Mouse (Mus musculus) forebrain, embryonic 14.5 days (tissue): Measurements from ENCODE around the gene Rcan1. TPM values are rescaled to one million over a fixed set of nuclear protein-coding genes. Genes with fewer than 3 reads are reported as not detected.
A peak's percentile ranks its signal among the peaks of the same experiment; 100 is the strongest.

Source experiments
- ATAC-seq: fragments of 200-750 bp; cut with Nextera tagmentation; 2 replicates; pipeline ENCODE4 v1.8.0; 2017; ENCODE audit warnings: mild to moderate bottlenecking, moderate library complexity
- DNase-seq: peaks from one replicate; pipeline ENCODE4 v3.0.0-alpha.2; 2015; ENCODE audit warnings: low spot score
- H3K27ac ChIP-seq: fragments of 300-500 bp; sonication (generic); 2 replicates; pipeline ENCODE4 v1.5.1; 2014; ENCODE audit warnings: low read depth, mild to moderate bottlenecking, control low read depth, low read length, moderate library complexity
- H3K27me3 ChIP-seq: fragments of 300-500 bp; sonication (generic); replicated peaks from 2 replicates; pipeline ENCODE4 v1.6.1; 2014; ENCODE audit warnings: low read length, control low read depth, mixed read lengths; ENCODE audit not compliant: control insufficient read depth, insufficient read depth
- H3K36me3 ChIP-seq: fragments of 300-500 bp; sonication (generic); 2 replicates; pipeline ENCODE4 v1.6.1; 2014; ENCODE audit warnings: low read length, control low read depth; ENCODE audit not compliant: control insufficient read depth, insufficient read depth
- H3K4me1 ChIP-seq: fragments of 300-500 bp; sonication (generic); 2 replicates; pipeline ENCODE4 v1.6.1; 2014; ENCODE audit warnings: antibody characterized with exemption, low read length, control low read depth; ENCODE audit not compliant: control insufficient read depth, insufficient read depth
- H3K4me2 ChIP-seq: fragments of 300-500 bp; sonication (generic); 2 replicates; pipeline ENCODE4 v1.6.1; 2014; ENCODE audit warnings: mild to moderate bottlenecking, control low read depth, low read length
- H3K4me3 ChIP-seq: fragments of 300-500 bp; sonication (generic); 2 replicates; pipeline ENCODE4 v1.5.1; 2014; ENCODE audit warnings: low read depth, low read length, control low read depth
- H3K9ac ChIP-seq: fragments of 300-500 bp; sonication (generic); 2 replicates; pipeline ENCODE4 v1.6.1; 2014; ENCODE audit warnings: mild to moderate bottlenecking, low read length, control low read depth, moderate library complexity
- H3K9me3 ChIP-seq: fragments of 300-500 bp; sonication (generic); replicated peaks from 2 replicates; pipeline ENCODE4 v1.6.1; 2016; ENCODE audit warnings: low read length, control low read depth, mixed read lengths; ENCODE audit not compliant: control insufficient read depth
- WGBS: fragments of 180-500 bp; shearing (Covaris S2); extraction: QIAGEN DNeasy Blood & Tissue Kit; methylation state at CpG from one replicate; pipeline ENCODE4 v1.1.7; 2014; 5-methylcytosine and 5-hydroxymethylcytosine counted together
- polyA plus RNA-seq: library from polyadenylated mRNA; unstranded; fragments of >200 nt; fragmentation: Nextera tagmentation; extraction: Ambion mirVana; gene quantifications from 2 replicates; pipeline ENCODE4 v1.2.1, GENCODE M21; 2014

Rcan1 gene
- polyA plus RNA-seq, 1 experiment from 2014 or later = 46.3 TPM

DNA sequence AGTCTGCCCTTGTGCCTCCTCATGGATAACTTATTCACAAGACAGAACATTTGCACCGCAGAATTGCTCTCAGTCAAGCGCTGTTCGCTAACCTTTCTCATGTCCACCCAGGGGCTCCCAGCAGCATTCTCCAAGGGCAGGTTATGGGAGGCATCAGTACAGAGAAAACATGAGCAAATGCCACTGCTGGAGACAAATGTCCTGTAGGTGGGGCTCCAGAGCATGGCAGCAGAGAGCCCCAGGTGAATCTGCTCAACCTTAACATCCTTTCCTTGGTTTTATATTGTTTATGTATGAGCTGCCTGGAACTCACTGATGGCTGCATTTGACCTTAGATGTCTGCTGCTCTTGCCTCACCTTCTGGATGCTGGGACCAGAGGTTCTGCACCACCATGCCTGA lies 76.9 kb downstream of the Rcan1 start:
- Histone ChIP-seq H3K27me3 (no peaks in the 10 kb centered on the region), H3K4me3 (no peak overlapping the region), H3K9me3 (no peaks in the 10 kb centered on the region), H3K4me1 (peaks cover 3% of the 10 kb centered on the region), H3K27ac (no peak overlapping the region), H3K4me2 (no peak overlapping the region), H3K9ac (no peak overlapping the region), H3K36me3 (peaks cover 49% of the 10 kb centered on the region)
- no peak for DNase-seq
- no peak for ATAC-seq
- 98% methylated on average over 3 of the region's 3 CpGs for WGBS

DNA sequence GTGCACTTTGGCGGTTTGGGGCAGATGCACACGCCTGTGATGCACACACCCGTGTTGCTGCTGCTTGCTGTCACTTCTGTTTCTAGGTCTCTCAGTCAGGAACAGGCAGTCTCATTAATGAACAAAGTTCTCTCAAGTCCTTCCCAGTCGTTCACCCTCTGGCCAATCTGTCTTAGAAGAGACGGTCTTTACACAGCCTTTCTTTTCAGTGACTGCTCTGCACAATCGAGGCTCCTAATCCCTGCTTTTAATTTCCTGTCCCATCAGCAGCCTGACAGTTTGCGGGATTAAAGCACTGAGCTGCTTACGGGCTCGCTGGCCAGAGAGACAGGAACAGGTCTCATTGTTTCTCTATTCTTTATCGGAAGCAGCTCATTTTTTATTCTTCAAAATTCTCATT lies 83.0 kb downstream of the Rcan1 start:
- no peak overlapping the region for H3K4me2 ChIP-seq
- no peak overlapping the region for H3K9ac ChIP-seq
- no peak overlapping the region for H3K4me3 ChIP-seq
- H3K27me3 ChIP-seq = no peaks in the 10 kb centered on the region
- 14% methylated on average over 10 of the region's 10 CpGs for WGBS
- ATAC-seq = no peak
- peaks cover 13% of the 10 kb centered on the region for H3K36me3 ChIP-seq
- peaks cover under 1% of the 10 kb centered on the region; the same call in 1 of the 2 replicates for H3K4me1 ChIP-seq
- no peak overlapping the region for H3K27ac ChIP-seq
- DNase-seq = no peak
- H3K9me3 ChIP-seq = no peaks in the 10 kb centered on the region

DNA sequence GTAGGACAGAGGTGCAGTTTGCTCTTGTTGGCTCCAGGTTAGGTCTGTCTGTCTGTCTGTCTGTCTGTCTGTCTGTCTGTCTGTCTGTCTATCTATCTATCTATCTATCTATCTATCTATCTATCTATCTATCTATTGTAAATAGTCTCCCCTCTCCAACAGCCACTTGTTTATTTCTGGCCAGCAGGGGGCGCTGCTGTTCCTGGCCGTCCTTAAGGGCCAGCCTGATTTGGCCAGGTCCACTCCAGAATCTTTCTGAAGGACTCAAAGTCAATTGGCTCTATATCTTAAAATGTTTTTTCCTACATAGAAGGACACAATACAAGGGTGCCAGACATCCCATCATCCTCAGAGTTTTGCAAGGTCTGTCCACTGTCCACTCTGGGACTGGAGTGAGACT lies 85.6 kb downstream of the Rcan1 start:
- H3K4me2 ChIP-seq = no peak overlapping the region
- no peak overlapping the region for H3K4me3 ChIP-seq
- peaks cover 3% of the 10 kb centered on the region; the same call in 1 of the 2 replicates for H3K4me1 ChIP-seq
- 4% methylated on average over 2 of the region's 2 CpGs for whole genome bisulfite sequencing
- no peaks in the 10 kb centered on the region for H3K9me3 ChIP-seq
- ATAC-seq (no peak), DNase-seq (no peak)
- no peak overlapping the region for H3K27ac ChIP-seq
- no peak overlapping the region for H3K9ac ChIP-seq
- no peaks in the 10 kb centered on the region for H3K36me3 ChIP-seq
- no peaks in the 10 kb centered on the region for H3K27me3 ChIP-seq

DNA sequence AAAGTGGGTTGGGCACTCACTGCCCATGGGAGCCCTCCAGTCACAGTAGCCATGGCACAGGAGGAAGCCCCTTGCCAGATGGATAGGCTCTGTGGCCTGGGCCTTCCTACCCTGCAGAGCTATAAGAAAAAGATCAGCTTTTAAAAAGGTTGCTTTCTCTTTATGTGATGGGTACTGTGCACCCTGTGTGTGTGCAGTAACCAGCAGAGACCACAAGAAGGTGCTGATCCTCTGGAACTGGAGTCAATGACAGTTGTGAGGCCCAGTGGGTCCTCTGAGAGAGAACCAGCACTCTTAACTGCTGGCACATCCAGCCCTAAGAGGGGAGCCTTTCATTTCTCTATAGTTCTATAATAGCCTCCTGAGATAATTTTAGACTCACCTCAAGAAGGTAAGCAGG lies 87.3 kb downstream of the Rcan1 start:
- no peak for DNase-seq
- no peak overlapping the region for H3K27ac ChIP-seq
- H3K4me1 ChIP-seq = peaks cover 3% of the 10 kb centered on the region; the same call in 1 of the 2 replicates
- no peaks in the 10 kb centered on the region for H3K36me3 ChIP-seq
- no peak overlapping the region for H3K4me2 ChIP-seq
- no peak for ATAC-seq
- no peaks in the 10 kb centered on the region for H3K27me3 ChIP-seq
- H3K9ac ChIP-seq = no peak overlapping the region
- no peaks in the 10 kb centered on the region for H3K9me3 ChIP-seq
- H3K4me3 ChIP-seq = no peak overlapping the region

DNA sequence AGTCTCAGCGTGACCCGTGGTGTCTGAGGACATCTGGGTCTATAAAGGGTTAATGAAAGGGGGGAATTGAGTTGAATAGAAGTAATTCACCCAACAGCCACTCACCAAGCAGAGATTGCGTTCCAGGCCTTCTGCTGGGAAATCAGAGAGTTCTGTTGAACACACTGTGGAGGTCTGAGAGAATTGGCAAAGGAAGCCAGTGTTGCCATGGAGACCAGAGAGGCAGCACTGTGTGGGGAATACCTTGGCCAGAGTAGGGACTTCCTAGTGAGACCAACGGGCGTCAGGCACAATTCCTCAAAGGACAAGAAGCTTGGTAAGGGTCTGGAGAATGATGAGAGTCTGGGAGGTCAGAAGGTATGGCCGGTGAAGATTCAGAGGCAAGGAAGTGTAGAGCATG lies 88.2 kb downstream of the Rcan1 start:
- no peak overlapping the region for H3K4me3 ChIP-seq
- H3K27me3 ChIP-seq = no peaks in the 10 kb centered on the region
- no peaks in the 10 kb centered on the region for H3K9me3 ChIP-seq
- no peaks in the 10 kb centered on the region for H3K36me3 ChIP-seq
- ATAC-seq (peak; percentile 69), DNase-seq (peak; percentile 70)
- H3K4me2 ChIP-seq = no peak overlapping the region
- 27% methylated on average over 6 of the region's 6 CpGs for WGBS
- peaks cover 3% of the 10 kb centered on the region; the same call in 1 of the 2 replicates for H3K4me1 ChIP-seq
- no peak overlapping the region for H3K27ac ChIP-seq
- H3K9ac ChIP-seq = no peak overlapping the region

DNA sequence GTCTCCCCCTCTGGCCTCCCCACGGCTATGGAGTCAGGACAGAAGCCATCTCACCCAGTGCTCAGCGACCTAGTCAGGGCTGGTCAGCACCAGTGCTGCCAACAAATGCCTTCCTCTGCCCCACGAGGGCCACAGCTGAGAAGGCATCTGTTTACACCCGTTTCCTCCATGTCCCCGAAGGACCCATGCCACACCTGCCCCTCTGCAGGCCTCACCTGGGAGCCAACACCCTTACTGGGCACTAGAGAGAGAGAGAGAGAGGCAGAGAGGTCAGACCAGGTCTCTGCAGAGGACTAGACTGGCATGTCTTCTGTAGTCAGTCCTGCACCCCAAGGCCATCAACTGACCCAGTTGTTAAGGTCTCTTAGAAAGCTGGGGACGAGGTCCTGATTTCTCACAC lies 89.6 kb downstream of the Rcan1 start:
- H3K27me3 ChIP-seq = no peaks in the 10 kb centered on the region
- no peak for DNase-seq
- H3K4me2 ChIP-seq = no peak overlapping the region
- no peaks in the 10 kb centered on the region for H3K9me3 ChIP-seq
- H3K27ac ChIP-seq = no peak overlapping the region
- H3K36me3 ChIP-seq = no peaks in the 10 kb centered on the region
- no peak overlapping the region for H3K4me3 ChIP-seq
- ATAC-seq = no peak
- 75% methylated on average over 6 of the region's 6 CpGs for WGBS
- H3K4me1 ChIP-seq = peaks cover 3% of the 10 kb centered on the region; the same call in 1 of the 2 replicates
- no peak overlapping the region for H3K9ac ChIP-seq

DNA sequence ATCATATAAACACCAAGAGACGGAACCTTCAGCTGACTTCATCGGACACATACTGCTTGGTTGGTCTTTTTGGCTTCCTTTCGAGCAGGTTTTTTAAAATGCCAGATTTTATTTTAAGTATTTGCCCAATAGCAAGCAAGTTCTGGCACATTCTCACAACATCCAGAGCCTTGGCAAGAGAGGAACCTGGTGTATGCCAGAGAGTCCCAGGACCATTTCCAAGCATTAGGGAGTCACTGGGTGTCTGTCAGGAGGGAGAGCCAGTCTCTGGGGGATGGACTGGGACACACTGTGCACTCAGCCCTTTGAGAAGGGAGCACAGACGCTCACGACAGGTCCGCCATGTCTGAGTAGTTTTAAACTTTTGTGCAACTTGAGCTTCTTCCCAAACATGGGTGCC lies 93.7 kb downstream of the Rcan1 start:
- no peaks in the 10 kb centered on the region for H3K36me3 ChIP-seq
- DNase-seq (no peak), ATAC-seq (no peak)
- H3K4me3 ChIP-seq = no peak overlapping the region
- no peak overlapping the region for H3K4me2 ChIP-seq
- H3K9me3 ChIP-seq = no peaks in the 10 kb centered on the region
- no peak overlapping the region for H3K27ac ChIP-seq
- peaks cover 3% of the 10 kb centered on the region; the same call in 1 of the 2 replicates for H3K4me1 ChIP-seq
- no peak overlapping the region for H3K9ac ChIP-seq
- H3K27me3 ChIP-seq = no peaks in the 10 kb centered on the region
- WGBS = 90% methylated on average over 6 of the region's 6 CpGs

DNA sequence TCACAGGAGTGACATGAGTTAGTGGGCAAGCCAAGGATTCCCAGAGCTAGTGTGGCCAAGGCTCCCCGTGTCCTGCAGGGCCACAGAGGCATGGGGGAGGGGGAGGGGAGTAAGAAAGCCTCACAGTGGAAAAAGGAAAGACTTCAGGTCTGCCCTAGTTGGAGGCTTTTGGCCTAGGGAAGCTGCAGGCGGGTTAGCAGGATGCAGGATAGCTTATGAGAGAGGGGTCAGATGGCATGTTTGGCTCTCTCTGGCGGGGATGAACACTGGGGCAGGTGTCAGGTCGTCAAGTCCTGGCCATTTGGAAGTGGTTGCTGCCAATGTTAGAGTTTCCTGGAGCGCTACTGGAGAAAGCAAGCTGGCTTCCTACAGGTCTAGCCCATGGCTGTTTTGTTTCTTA lies 99.0 kb downstream of the Rcan1 start:
- no peak overlapping the region for H3K9ac ChIP-seq
- ATAC-seq = no peak
- no peak for DNase-seq
- no peak overlapping the region for H3K4me3 ChIP-seq
- H3K9me3 ChIP-seq = no peaks in the 10 kb centered on the region
- H3K4me2 ChIP-seq = no peak overlapping the region
- WGBS = 53% methylated on average over 5 of the region's 5 CpGs
- no peaks in the 10 kb centered on the region for H3K27me3 ChIP-seq
- H3K4me1 ChIP-seq = peaks cover 3% of the 10 kb centered on the region; the same call in 1 of the 2 replicates
- H3K27ac ChIP-seq = no peak overlapping the region
- no peaks in the 10 kb centered on the region for H3K36me3 ChIP-seq

DNA sequence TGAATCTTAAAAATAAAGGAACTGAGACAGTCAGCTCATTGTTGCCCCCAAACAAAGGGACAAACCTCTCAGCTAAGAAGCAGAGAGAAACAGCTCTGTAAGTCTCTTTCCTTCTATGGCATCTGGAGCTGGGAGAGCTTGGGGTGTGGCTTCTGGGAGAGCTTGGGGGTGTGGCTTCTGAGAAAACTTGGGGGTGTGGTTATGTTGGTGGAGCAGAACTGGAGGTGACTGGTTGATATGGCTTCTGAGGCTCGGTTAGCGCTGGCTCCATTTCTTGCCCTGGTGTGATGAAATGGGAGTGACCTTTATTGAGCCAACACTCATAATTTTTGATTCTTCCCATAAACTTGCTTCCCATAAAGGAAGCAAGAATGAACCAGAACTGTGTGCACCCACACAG lies 101.4 kb downstream of the Rcan1 start:
- no peak overlapping the region for H3K9ac ChIP-seq
- no peak overlapping the region for H3K4me2 ChIP-seq
- H3K27ac ChIP-seq = no peak overlapping the region
- no peak overlapping the region for H3K4me3 ChIP-seq
- 48% methylated on average over 2 of the region's 2 CpGs for WGBS
- ATAC-seq (no peak), DNase-seq (no peak)
- H3K27me3 ChIP-seq = no peaks in the 10 kb centered on the region
- H3K4me1 ChIP-seq = peaks cover 3% of the 10 kb centered on the region; the same call in 1 of the 2 replicates
- H3K9me3 ChIP-seq = no peaks in the 10 kb centered on the region
- no peaks in the 10 kb centered on the region for H3K36me3 ChIP-seq
